Mouse (Mus musculus): Measurements from ENCODE around the gene Hoxb9. TPM values are rescaled to one million over a fixed set of nuclear protein-coding genes. Genes with fewer than 3 reads are reported as not detected.
A peak's percentile ranks its signal among the peaks of the same experiment; 100 is the strongest.

Hoxb9 gene
- total RNA-seq, 1 experiment from 2014 or later = not detected

DNA sequence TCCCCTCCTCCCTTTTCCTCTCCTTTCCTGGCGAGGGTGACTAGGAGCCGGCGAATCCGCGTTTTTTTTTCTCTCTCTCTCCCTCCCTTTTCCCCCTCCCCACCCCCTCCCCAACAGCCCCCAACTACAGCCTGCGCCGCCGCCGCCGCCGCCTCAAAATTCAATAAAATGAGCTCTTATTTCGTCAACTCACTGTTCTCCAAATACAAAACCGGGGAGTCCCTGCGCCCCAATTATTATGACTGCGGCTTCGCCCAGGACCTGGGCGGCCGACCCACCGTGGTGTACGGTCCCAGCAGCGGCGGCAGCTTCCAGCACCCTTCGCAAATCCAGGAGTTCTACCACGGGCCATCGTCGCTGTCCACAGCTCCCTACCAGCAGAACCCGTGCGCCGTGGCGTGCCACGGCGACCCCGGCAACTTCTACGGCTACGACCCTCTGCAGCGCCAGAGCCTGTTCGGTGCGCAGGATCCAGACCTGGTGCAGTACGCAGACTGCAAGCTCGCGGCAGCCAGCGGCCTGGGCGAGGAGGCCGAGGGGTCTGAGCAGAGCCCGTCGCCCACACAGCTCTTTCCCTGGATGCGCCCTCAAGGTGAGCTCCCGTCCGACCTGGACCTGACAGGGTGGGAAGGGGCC lies 11.7 kb downstream of the Hoxb9 start:
- no peak for ATAC-seq (replicated peaks; ENCODE audit: low read depth, poor library complexity, severe bottlenecking)

DNA sequence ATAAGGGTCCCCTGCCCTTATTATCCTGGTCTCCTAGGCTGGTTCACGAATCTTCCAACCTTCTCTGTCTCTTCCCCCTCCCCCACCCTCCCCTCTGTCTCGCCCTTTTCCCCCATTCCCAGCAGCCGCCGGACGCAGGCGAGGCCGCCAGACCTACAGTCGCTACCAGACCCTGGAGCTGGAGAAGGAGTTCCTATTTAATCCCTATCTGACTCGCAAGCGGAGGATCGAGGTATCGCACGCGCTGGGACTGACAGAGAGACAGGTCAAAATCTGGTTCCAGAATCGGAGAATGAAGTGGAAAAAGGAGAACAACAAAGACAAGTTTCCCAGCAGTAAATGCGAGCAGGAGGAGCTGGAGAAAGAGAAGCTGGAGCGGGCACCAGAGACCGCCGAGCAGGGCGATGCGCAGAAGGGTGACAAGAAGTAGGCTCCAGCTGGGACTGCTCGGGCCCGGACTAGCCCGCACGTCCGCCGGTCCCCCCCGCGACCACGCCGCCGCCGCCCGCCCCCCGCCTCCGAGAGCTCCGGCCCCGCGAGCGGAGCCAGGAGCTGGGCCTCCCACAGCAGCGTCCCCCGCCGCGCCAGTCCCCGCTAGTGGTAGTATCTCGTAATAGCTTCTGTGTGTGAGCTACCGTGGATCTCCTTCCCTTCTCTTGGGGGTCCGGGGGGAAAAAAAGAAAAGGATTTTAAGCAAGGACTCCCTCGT lies 12.9 kb downstream of the Hoxb9 start:
- ATAC-seq (replicated peaks; ENCODE audit: low read depth, poor library complexity, severe bottlenecking) = peak; percentile 52; the same call in 1 of the 2 replicates

DNA sequence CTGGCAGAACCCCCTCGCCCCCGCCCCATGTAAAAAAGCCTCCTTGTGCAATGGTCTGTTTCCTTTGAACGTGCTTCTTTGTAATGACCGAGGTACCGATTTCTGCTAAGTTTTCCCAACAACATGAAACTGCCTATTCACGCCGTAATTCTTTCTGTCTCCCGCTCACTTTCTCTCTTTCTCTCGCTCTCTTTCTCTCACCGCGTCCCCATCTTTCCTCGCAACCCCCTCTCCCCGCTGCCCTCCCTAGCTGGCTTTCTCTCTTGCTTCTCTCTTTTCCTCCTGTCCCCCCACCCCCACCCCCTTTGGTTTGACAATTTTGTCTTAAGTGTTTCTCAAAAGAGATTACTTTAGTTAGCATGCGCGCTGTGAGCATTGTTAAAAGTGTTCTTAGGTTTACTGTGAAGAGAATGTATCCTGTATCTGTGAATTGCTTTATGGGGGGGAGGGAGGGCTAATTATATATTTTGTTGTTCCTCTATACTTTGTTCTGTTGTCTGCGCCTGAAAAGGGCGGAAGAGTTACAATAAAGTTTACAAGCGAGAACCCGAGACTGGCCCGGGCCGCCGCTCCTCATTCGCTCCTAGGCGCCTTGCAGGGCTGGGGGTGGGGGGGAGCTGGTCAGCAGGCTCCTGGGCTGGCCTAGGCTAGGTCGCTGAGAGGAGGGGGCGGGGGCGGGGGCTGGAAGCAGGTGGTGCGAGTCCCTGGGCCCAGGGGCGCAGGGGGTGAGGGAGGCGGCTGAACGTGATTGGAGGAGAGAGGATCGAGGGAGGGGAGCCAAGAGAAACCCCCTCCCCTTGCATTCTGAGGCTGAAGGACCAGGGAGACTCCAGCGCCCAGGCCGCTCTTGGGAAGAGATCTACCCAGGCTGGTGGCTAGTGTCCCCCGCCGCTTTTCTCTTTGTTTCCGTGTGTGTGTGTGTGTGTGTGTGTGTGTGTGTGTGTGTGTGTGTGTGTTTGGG lies 13.8 kb downstream of the Hoxb9 start:
- ATAC-seq (replicated peaks; ENCODE audit: low read depth, poor library complexity, severe bottlenecking) = no peak

DNA sequence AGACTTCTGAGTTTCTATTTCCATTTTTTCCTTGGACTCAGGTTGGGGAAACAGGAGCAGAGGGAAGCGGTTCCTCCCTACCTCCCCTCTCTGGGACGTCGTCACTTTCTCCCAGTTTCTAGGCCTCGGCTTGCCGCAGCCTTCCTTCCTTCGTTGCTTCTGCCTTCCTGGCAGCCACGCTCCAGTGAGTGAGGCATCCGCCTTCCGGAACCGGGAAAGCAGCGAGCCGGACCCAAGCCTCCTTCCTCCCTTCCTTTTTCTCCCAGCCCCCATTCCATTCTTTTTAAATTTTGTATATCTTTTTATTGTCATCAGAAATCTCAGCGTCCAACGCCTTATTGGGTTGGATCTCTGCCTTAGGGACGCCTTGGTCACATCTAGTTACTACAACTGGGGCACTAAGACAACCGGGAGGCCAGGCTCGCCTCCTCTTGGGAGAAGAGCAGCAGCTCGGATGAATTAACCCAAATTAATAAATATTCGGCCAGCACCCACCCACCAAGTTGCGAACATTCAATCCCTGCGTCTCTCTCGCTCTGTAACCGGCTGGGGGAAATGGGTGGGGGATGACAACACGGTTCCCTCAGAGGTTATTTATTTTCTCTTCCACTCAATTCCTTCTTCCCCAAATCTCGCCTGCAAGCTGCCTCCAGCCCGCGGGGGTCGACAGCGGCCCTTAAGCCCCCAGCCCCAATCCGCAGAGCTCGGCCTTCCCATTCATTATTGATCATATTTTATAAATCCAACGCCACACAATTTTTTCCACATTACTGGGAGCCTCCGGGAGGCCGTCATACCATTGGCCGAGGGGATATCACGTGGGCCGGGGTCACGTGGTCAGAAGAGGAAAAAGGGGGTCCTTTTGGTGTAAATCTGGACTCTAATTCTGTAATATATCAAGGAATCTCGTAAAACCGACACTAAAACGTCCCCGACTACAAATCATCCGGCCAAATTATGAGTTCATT lies 14.8 kb downstream of the Hoxb9 start, which contains the start of gene Hoxb7:
Hoxb7 (plus strand) TSS at position 853 of the 968 bp plus-strand sequence.
- ATAC-seq (replicated peaks; ENCODE audit: low read depth, poor library complexity, severe bottlenecking) = no peak

DNA sequence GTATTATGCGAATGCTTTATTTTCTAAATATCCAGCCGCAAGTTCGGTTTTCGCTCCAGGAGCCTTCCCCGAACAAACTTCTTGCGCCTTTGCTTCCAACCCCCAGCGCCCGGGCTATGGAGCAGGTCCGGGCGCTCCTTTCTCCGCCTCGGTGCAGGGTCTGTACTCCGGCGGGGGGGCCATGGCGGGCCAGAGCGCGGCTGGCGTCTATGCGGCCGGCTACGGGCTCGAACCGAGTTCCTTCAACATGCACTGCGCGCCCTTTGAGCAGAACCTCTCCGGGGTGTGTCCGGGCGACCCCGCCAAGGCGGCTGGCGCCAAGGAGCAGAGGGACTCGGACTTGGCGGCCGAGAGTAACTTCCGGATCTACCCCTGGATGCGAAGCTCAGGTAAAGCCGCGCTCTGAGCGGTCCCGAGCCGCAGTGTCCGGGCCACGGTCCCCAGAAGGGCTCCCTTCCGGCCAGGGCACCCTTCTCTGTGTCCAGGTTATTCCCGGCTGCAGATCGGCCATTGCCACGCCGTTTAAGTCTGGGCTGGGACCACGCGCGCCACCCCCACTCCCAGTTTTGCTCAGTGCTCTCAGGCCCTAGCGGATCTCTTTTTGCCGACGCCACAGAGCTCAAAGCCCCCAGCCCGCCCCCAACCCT lies 15.6 kb downstream of the Hoxb9 start:
- no peak for ATAC-seq (replicated peaks; ENCODE audit: low read depth, poor library complexity, severe bottlenecking)

DNA sequence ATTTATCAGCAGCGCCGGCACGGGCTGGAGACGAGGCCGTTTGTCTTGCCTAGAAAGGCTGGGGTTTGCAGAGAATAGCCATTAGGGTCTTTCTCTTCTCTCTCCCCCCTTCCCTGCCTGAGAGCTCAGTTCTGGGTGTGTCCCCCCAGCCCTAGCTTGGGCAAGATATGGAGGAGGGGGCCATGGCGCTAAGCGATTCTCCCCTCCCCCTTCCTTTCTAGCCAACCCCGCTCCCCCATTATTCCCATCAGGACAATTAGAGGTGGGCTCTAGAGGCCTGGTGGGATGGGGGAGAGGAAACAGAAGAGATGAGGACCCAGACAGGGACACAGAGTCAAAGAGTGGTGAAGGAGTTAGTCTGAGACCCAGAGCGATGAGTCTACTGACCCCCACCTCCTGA lies 16.2 kb downstream of the Hoxb9 start:
- no peak for ATAC-seq (replicated peaks; ENCODE audit: low read depth, poor library complexity, severe bottlenecking)

DNA sequence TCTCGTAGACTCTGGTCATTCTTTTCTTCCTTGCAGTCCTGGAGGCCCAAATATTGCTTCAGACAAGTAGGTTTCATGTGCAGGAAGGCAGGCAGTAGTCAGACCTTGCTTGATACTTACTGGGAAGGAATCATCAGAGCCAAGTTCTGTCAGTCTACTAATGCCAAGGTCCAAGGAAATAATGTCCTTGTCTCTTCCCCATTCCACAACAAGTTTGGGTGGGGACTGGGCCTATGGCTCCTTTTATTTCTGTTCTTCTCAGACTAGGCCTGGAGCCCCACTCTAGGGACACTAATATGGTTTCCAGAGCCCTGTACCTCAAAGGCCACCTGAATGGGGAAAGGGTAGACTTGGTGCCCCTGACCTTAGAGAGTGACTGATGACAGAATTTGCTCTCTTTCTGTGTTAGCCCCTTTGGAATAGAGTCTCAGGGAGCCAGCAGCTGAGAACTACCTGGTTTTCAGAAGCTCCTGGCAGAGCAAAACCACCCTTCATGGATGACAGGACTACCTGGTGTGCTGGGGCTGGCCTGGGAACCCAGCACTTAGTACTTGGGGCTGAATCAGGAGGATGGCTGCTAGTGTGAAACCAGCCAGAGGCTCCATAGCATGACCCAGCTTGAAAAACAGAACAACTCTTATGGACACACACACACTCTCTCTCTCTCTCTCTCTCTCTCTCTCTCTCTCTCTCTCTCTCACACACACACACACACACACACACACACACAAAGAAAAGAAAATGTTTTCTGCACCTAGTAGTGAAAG lies 17.4 kb downstream of the Hoxb9 start:
- ATAC-seq (replicated peaks; ENCODE audit: low read depth, poor library complexity, severe bottlenecking) = no peak

DNA sequence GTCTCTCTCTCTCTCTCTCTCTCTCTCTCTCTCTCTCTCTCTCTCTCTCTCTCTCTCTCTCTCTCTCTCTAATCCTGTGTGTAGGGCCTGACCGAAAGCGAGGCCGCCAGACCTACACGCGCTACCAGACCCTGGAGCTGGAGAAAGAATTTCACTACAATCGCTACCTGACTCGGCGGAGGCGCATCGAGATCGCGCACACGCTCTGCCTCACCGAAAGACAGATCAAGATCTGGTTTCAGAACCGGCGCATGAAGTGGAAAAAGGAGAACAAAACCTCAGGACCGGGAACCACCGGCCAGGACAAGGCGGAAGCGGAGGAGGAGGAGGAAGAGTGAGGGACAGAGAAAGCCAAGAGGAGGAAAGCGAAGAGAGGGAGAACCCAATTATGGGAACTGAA lies 18.0 kb downstream of the Hoxb9 start:
- ATAC-seq (replicated peaks; ENCODE audit: low read depth, poor library complexity, severe bottlenecking) = no peak

DNA sequence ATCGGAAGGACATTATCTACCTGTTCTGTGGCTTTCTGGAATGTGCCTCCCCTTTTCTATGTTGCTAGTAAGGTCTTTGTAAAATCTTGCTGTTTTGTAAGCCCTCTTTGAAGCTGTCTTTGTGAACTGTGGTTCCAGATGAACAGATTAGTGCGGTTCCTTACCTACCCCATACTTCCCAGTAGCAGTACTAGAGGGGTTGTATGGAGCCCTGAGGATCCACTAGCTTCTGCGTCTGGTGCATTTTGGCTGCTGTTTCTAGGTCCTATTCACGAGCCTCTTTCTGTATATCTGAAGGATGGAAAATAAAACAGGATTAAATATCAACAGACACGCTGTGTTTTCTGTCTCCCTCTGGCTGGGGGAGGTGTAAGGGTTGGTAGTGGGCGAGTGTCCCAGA lies 18.6 kb downstream of the Hoxb9 start:
- no peak for ATAC-seq (replicated peaks; ENCODE audit: low read depth, poor library complexity, severe bottlenecking)

DNA sequence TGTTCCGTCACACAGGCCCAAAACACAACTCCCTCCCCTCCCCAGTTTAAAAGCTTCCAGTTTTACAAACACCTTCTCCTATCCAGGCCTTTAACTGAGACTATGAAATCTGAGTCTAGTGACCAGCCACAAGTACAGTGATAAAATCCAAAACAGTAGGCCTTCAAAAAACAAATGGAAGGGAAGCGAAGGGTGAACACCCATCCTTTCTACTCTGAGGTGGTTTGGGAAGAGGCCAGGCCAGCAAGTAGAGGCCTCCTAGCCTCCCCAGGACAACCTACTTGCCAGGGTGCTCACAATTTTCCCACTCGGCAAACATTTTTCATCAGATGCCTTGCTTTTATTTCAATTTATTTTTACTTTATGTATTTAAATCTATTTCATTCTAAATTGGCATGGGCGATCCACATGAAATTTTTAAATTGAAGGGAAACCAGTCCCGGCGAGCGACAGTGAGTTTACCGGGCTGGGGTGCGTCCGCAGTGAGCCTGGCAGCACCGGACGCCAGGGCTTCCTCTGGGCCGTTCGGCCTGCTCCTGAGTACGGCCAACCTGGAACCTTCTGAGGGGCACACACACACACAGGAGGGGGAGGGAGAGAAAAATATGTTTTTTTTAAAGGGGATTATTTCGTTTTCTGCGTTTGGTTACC lies 19.6 kb downstream of the Hoxb9 start:
- no peak for ATAC-seq (replicated peaks; ENCODE audit: low read depth, poor library complexity, severe bottlenecking)

DNA sequence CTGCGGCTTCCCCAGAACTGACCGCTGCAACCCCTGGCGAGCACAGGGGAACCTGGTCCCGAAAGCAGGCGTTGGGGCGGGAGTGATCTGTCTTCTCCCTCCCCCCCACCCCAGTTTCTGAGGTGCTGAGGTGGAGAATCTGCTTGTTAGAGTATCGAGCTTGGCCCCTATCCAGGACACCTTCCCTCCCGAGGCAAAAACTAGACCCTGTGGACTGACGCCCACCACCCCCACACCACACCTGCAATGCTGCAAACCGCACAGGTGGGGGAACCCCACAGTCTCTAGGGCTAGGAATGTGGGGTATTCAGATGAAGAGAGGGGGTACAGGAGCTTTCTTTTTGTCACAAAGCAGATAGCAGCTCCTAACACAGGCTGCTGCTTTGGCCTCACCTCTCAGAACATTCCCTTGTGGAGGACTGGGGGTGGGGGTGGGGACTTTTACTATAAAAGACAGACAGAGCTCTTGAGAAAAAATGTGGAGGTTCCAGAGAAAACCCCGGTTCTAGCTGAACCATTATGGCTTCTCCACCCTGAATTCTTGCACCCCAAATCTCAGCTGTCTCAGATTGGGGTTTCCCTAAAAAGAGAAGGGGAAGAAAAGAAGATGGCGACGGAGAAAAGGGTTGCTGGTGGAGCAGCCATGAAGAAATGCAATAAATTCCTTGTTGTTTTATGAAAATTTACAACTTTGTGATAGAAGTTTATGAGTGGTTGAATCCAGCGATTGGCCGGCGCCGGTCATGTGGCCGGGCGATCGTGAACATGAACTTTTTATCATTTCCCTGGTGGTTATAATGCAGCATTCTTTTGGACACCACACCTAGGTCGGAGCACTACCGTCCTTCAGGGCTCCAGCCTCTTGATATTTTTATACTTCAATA lies 20.7 kb downstream of the Hoxb9 start, which contains the start of gene Hoxb6:
Hoxb6 (plus strand) TSS at position 796 of the 884 bp plus-strand sequence.
- no peak for ATAC-seq (replicated peaks; ENCODE audit: low read depth, poor library complexity, severe bottlenecking)

DNA sequence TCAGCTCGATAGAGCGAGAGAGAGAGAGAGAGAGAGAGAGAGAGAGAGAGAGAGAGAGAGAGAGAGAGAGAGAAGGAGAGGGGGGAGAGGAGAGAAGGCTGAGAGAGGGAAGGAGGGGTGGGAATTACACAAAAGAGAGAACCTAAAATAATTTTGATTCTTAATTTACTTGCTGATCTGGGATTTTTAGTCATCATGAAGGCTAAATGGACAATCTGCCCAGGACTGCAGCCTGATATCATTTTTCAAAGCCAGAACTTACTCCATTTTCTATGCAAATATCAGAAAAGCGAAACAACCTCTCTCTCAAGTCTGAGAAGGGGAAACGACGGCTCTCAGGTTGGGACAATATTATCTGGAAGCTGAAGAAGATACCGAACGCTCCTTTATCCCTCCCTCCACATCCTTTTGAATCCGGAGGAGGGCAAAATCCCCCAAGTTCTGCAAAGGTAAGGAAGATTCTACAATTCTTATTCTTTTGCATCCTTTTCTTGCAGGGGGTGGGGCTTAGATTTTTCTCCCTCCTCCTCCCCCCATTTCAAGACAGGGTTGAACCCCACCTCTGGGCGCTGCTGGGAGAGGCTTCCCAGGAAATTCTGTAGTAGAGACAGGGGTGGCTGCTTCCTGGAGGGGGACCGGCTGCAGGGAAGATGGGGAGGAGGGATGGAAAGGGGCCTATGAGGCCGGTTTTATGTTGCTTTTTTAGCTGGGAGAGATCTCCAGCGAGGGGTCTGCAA lies 21.5 kb downstream of the Hoxb9 start:
- ATAC-seq (replicated peaks; ENCODE audit: low read depth, poor library complexity, severe bottlenecking) = no peak

DNA sequence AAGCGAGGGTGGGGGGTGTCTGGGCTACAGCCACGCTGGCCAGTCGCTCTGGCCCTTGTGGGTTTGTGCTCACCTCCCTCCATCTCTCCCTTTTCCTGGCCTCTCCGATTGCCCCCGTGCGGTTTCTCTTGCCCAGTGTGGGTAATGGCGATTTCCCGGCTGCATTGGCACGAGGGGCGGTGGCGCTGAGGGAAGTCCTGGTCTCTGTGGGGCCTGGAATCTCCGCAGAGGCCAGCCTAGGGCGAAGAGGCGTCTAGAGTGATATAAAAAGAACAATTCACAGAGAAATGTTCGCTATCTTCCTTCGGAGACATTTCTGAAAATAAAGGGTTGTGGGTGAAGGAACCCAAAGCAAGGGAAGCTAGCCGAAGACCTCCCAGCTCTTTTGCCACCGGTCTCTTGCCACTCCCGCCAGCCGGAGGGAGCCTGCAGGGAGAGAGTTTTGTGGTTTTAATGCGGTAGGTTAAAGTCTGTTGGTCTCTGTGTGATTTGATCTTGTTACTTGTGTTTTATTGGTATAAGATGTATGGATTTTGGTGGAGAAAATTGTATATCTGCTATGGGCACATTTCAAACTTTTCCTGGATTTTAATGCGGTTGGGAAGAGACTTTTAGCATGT lies 22.2 kb downstream of the Hoxb9 start:
- no peak for ATAC-seq (replicated peaks; ENCODE audit: low read depth, poor library complexity, severe bottlenecking)

DNA sequence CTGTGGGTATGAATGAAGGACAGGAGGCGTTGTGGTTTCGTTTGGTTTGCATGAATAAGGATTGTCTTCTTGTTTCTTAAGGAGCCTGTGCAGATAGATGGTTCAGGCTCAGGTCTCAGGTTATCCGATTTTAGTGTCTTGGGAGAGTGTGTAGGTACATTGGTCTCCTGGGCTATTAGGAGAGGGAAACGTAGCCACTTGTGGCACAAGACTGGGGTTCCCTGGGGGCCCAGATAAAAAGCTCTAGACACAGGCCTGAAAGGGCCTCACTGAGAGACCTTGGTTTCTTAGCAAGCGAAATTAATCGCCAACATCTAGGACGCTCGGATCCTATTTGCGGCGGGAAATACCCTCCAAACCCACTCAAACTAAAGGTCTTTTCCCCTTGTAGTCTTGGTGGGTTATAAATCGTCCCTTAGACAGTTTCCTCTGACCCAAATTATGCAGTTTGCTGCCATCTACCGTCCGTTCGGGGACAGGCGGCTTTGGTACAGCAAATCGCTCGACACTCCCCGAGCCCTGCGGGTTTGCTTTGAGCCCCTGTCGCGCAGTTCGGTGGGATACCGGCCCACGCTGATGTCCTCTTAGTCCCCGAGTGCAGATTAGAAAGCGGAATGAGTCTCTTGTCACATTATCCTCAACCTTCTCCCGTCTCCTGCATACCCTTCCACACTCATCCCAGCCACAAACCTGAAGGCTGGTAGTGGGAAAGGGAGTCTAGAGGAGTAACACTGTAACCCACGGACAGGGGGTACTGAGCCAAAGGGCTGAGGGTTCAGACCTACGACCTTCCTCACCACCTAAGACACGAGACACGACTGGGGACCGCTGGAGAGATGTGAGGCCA lies 23.2 kb downstream of the Hoxb9 start:
- ATAC-seq (replicated peaks; ENCODE audit: low read depth, poor library complexity, severe bottlenecking) = peak; percentile 80

Data from common myeloid progenitor, adult 5-6 weeks (primary cell).